Mouse (Mus musculus) R1 (cell line): ENCODE results near the gene Cubn.
A peak's percentile ranks its signal among the peaks of the same experiment; 100 is the strongest.

Source experiments
- DNase-seq: peaks from one replicate; pipeline ENCODE4 v3.0.0-alpha.2; 2018; ENCODE audit warnings: low read depth, low spot score

Cubn gene

GRCm38 (mm10) chr2:13484566-13484965, 7.0 kb downstream of the Cubn start:
- no peak for DNase-seq

GRCm38 (mm10) chr2:13480744-13481143, 10.9 kb downstream of the Cubn start:
- DNase-seq = no peak

DNA sequence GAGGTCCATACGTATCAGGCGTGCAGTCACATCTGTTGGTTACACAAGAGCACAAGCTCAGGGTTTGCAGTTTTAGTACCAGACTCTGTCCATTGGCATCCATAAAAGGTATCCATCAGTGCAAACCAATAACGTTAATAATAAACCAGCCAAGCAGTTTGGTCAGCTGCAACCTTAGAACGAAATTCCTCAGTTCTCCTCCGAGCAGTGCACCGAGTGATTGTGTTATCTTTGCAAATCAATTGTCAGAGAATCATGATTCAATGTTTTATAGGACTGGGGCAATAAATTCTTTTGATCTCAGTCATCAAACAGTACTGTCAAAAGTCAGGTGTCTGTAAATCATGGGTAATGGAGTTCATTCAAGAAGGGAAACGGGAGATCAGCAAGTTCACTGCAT, 12.4 kb downstream of the Cubn start:
- DNase-seq = no peak

GRCm38 (mm10) chr2:13470108-13470507, 21.5 kb downstream of the Cubn start:
- no peak for DNase-seq

GRCm38 (mm10) chr2:13469641-13470040, 22.0 kb downstream of the Cubn start:
- DNase-seq = no peak

DNA sequence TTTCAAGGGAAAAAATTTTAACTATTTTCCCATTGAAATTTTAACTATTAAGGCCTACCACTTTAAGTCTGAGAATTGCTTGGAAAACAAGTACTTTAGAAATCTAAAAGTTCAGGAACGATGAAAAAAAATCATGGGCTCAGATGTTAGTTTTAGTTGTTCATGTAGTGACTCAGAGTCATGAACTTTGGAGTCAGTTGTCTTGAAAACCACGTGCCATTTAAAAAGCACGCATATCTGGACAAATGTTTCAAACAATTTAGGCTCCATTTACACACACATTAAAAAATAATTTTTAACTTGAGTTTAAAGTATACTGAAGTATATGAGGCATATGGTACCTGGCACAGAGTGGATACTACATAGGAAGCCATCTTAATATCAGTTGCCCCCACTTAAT, 24.9 kb downstream of the Cubn start:
- DNase-seq = no peak

DNA sequence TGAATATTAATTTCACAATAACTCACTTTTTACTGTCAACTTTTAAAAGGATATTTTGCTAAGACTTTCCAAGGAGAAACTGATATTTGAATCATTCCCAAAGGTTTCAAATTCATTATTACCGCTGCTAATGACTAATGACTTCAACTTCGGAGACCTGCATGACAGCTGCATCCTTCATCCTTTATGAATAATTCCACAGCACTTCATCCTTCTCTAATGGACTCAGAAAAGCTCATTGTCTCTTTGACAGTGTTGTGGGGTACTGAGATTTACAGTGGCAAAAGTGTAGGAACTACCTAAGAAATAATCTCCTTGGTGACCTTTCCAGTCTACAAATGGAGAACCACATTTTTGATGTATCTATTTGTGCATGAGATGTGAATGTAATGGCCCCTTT, 33.5 kb downstream of the Cubn start:
- no peak for DNase-seq

GRCm38 (mm10) chr2:13456821-13457220, 34.8 kb downstream of the Cubn start:
- no peak for DNase-seq

DNA sequence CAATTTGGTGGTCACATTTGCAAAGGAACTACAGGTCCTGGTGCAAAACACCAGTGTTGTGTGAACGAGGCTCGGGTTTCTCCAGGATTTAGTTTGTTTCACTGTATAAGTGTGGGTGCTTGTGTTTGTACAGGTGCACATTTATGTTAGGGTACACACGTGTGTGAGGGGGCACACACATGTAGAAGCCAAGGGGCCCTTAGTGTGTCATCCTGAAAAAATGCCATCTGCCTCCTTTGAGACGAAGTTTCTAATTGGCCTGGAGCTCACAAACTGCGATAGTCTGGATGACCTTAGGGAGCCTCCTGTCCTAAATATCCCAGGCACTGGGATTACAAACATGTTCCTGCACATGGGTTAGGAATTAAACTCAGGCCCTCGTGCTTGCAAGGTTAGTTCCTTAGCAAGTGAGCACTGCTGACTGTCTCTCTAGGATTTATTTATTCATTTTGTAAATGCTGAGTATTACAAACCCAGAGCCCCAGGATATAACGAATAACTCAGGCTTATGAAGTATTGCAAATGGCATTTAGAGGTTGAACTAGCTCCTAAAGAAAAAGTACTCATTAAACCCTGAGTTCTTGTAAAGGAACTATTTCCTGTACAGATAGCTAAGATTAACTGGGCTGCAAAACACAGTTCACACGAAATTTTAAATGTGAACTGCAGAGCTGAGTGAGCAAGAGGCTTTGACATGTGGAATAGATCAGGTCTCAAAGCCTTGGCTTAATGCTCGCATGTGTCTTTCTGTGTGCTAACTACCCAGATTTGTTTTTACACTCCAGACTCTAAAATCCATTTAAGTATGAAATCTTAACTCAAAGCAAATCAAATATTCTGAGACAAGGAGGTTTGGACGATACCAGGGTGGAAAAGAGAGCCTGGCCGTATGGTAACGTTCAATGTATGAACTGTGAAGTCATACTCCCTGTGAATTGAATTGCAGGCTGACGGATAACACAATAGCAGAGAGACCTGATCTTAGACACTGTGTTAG, 39.8 kb downstream of the Cubn start:
- DNase-seq = no peak

DNA sequence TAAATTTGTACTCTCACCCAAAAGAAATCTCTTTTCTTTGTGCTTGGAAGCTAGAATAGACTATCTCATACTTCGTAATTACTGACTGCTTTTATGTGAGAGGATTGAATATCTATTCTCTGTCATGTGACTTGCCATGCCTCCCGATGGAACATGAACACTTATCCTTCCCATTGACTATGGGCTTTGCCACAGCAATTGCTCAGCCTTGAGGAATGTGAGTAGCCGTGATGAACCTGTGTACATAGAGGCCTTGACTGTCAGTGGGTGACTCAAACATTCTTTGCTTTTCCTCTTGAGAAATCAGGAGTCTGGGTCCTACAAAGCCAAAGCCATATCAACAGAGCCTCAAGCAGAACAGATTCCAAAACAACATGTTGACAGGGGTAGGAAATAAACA, 40.7 kb downstream of the Cubn start:
- no peak for DNase-seq

DNA sequence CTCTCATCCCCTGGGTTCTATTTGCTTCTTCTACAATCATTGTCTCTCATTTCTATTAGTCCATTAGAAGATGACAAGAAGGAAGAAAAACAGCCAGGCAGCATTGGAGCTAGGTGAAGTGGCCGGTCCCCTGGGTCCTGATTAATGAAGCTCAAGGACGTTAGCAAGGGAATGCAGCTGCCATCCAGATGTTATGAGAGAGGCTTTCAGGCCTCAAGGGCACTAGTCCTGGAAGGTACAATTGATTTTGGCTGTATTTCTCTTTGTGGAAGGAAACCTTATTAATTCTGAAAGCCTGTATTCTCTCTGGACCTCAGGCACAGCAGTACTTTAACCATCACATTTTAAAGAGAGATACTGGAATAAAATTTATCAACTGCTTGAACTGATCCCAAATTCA, 41.1 kb downstream of the Cubn start:
- no peak for DNase-seq

DNA sequence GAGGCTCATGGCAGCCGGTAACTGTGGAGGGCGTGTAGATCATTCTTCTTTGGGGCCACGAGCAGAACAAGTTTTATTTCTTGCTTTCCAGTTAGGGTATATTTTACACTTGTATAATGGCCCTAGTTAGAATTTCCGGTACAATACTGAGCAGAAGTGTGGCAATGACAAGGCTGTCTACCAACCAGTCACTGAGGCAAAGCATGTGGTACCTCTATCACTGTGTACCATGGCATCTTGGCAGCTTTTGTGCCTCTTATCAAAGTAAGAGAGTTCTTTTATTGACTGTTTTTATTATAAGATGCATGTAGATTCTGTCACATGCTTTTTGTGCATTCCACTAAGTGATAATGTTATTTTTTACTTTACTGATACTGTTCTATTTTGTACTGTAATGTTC, 46.5 kb downstream of the Cubn start:
- no peak for DNase-seq

GRCm38 (mm10) chr2:13438983-13439382, 52.6 kb downstream of the Cubn start:
- no peak for DNase-seq

GRCm38 (mm10) chr2:13438275-13438845, 53.3 kb downstream of the Cubn start:
- DNase-seq = no peak

GRCm38 (mm10) chr2:13432002-13432401, 59.6 kb downstream of the Cubn start:
- DNase-seq = no peak

DNA sequence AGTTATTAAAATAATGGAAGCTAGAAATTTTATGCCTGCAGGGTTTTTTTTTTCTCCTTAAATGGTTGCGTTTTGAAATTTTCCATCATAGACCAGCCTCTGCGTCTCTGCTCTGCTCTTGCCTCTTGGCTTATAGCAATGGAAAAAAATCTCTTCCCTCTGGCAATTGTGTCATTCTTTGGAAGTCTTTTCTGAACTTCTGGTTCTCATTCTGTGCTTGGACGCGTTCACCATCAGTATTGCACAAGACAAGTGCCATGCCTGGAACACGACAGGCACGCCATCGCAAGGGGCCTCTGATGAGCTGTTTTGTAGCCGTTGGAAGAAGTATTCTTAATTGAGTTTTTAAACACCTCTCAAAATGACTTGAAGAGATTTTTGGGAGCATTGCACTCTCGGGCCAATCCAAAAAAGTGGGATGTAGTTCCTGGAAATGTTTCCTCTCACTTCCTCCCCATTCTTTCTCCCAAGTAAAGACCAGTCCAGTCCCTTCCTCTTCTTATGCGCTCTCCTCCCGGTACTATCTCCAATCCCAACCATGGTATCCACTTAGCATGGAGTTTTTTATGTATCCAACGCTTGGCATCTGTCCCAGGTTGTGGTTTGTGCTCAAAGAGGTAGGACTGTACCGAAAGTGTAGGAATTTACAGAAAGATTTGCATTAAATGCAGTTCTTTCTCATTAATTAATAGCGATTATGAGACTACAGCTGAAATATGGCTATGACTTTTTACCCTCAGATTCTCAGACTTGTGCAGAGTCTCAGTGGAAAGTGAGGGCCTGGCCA, 69.4 kb downstream of the Cubn start:
- no peak for DNase-seq

- DNase-seq = no peak
Measured at GRCm38 (mm10) chr2:13416765-13417524, 74.7 kb downstream of the Cubn start.

GRCm38 (mm10) chr2:13413520-13414178, 78.0 kb downstream of the Cubn start:
- DNase-seq = peak; percentile 78

GRCm38 (mm10) chr2:13410660-13411059, 81.0 kb downstream of the Cubn start:
- DNase-seq = no peak

GRCm38 (mm10) chr2:13409767-13410519, 81.7 kb downstream of the Cubn start:
- DNase-seq = peak; percentile 39
